Mouse (Mus musculus) myocyte (in vitro differentiated cells): ENCODE data around the gene Trpm1. TPM values are rescaled to one million over a fixed set of nuclear protein-coding genes. Genes with fewer than 3 reads are reported as not detected.
"Not testable (repeated sequence)": the region's sequence is repeated elsewhere in the genome, so short reads cannot be mapped to it uniquely, and the experiment has no call there.

Experiments used
- H3K27me3 ChIP-seq: one replicate; pipeline ENCODE4 v1.6.1; 2011; ENCODE audit not compliant: control insufficient read depth, insufficient read depth, insufficient read length
- H3K36me3 ChIP-seq: one replicate; pipeline ENCODE4 v1.6.1; 2011; ENCODE audit not compliant: control insufficient read depth, insufficient read depth
- H3K4me2 ChIP-seq: one replicate; pipeline ENCODE4 v1.6.1; 2011; ENCODE audit warnings: low read depth, control low read depth
- H3K4me3 ChIP-seq: one replicate; pipeline ENCODE4 v1.5.1; 2011; ENCODE audit warnings: mild to moderate bottlenecking, control low read depth, moderate library complexity
- H3K79me2 ChIP-seq: one replicate; pipeline ENCODE4 v1.6.1; 2011; ENCODE audit not compliant: control insufficient read depth, insufficient read depth
- H3ac ChIP-seq: one replicate; pipeline ENCODE4 v1.6.1; 2011; ENCODE audit not compliant: control insufficient read depth, insufficient read length
- CEBPB ChIP-seq: IDR thresholded peaks from 2 replicates; pipeline ENCODE4 v1.6.1; 2011; ENCODE audit warnings: mild to moderate bottlenecking, moderate library complexity; ENCODE audit not compliant: poor library complexity, insufficient read depth, severe bottlenecking
- E2F4 ChIP-seq: IDR thresholded peaks from one replicate; pipeline ENCODE4 v1.6.1; 2011; ENCODE audit warnings: mild to moderate bottlenecking, control low read depth, moderate library complexity; ENCODE audit not compliant: insufficient read depth
- MAX ChIP-seq: IDR thresholded peaks from one replicate; pipeline ENCODE4 v1.6.1; 2011; ENCODE audit warnings: low read depth, mild to moderate bottlenecking, control low read depth
- MYOD1 ChIP-seq, 3 experiments: IDR thresholded peaks; one replicate each; pipeline ENCODE4 v1.6.1; 2011; ENCODE audit warnings: control low read depth in 2 of 3, low read depth in 2 of 3, mild to moderate bottlenecking in 2 of 3, moderate library complexity in 1 of 3; ENCODE audit not compliant: insufficient read length in 2 of 3, control insufficient read depth in 1 of 3
- MYOG ChIP-seq, 3 experiments: IDR thresholded peaks; one replicate each; pipeline ENCODE4 v1.6.1; 2011; ENCODE audit warnings: control low read depth in 2 of 3, low read depth in 2 of 3, mild to moderate bottlenecking in 2 of 3; ENCODE audit not compliant: insufficient read length in 2 of 3, control insufficient read depth in 1 of 3, insufficient read depth in 1 of 3
- POLR2A ChIP-seq: IDR thresholded peaks from one replicate; pipeline ENCODE4 v1.6.1; 2011; ENCODE audit warnings: low read depth, mild to moderate bottlenecking, control low read depth, moderate library complexity; ENCODE audit not compliant: insufficient read length
- POLR2AphosphoS2 ChIP-seq: IDR thresholded peaks from one replicate; pipeline ENCODE4 v1.6.1; 2011; ENCODE audit warnings: low read depth, control low read depth; ENCODE audit not compliant: insufficient read length
- REST ChIP-seq: IDR thresholded peaks from one replicate; pipeline ENCODE4 v1.6.1; 2011; ENCODE audit warnings: mild to moderate bottlenecking, control low read depth, moderate library complexity; ENCODE audit not compliant: insufficient read depth, insufficient read length
- SRF ChIP-seq: IDR thresholded peaks from one replicate; pipeline ENCODE4 v1.6.1; 2011; ENCODE audit warnings: low read depth; ENCODE audit not compliant: control insufficient read depth, insufficient read length
- TCF12 ChIP-seq: IDR thresholded peaks from one replicate; pipeline ENCODE4 v1.6.1; 2011; ENCODE audit warnings: mild to moderate bottlenecking, control low read depth; ENCODE audit not compliant: poor library complexity, insufficient read depth, severe bottlenecking
- TCF3 ChIP-seq: IDR thresholded peaks from one replicate; pipeline ENCODE4 v1.6.1; 2011; ENCODE audit warnings: low read depth, control low read depth; ENCODE audit not compliant: insufficient read length
- USF1 ChIP-seq: IDR thresholded peaks from one replicate; pipeline ENCODE4 v1.6.1; 2011; ENCODE audit warnings: low read depth, mild to moderate bottlenecking, control low read depth, moderate library complexity
- polyA plus RNA-seq: library from polyadenylated mRNA; unstranded; fragments of >200 nt; fragmentation: generic; extraction: Trizol; gene quantifications from one replicate; pipeline ENCODE4 v1.2.1, GENCODE M21; 2012; ENCODE audit warnings: missing spikeins

Trpm1 gene
- 0.17 TPM for polyA plus RNA-seq

DNA sequence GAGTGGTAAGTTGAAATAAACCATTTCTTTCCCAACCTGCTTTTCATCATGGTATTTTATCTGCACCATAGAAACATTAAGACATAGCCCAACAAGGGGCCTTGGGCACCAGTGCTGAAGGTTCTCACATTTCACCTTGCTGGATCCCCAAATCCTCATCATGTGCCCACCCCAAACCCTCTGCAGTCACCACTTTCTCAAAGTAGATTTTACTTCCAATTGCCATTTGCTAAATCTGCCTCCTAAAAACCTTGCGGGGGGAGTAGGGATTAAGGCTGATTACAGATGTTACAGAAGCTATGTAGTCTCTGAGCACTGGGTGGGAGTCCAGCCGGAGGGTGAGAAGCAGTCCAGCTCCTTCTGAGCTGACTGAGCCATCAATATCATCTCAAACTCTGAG is at the start of gene Trpm1:
Gene Trpm1 (plus strand): TSS at position 301 of the 400 bp plus-strand sequence.
- no peak within 1 kb of the TSS for H3K4me3 ChIP-seq
- H3K27me3 ChIP-seq = no peaks in the 10 kb centered on the region
- H3K79me2 ChIP-seq = no peaks in the 10 kb centered on the region
- no peak for TF ChIP-seq MAX
- TF ChIP-seq POLR2A = no peak
- TF ChIP-seq E2F4 = no peak
- TF ChIP-seq POLR2AphosphoS2 = no peak
- no peak for TF ChIP-seq SRF
- no peak for TF ChIP-seq TCF12
- TF ChIP-seq MYOD1 (IDR thresholded peaks at IDR 0.05; ENCODE audit: control insufficient read depth in 1 of 3, insufficient read length in 2 of 3, low read depth in 2 of 3) = no peak
- TF ChIP-seq MYOG (IDR thresholded peaks at IDR 0.05; ENCODE audit: control insufficient read depth in 1 of 3, insufficient read depth in 1 of 3, insufficient read length in 2 of 3, low read depth in 2 of 3) = no peak
- TF ChIP-seq TCF3 = no peak
- no peak for TF ChIP-seq REST
- no peak for TF ChIP-seq USF1
- TF ChIP-seq CEBPB = no peak
- no peak within 1 kb of the TSS for H3K4me2 ChIP-seq
- H3ac ChIP-seq = no peak within 1 kb of the TSS
- H3K36me3 ChIP-seq = no peaks in the 10 kb centered on the region

DNA sequence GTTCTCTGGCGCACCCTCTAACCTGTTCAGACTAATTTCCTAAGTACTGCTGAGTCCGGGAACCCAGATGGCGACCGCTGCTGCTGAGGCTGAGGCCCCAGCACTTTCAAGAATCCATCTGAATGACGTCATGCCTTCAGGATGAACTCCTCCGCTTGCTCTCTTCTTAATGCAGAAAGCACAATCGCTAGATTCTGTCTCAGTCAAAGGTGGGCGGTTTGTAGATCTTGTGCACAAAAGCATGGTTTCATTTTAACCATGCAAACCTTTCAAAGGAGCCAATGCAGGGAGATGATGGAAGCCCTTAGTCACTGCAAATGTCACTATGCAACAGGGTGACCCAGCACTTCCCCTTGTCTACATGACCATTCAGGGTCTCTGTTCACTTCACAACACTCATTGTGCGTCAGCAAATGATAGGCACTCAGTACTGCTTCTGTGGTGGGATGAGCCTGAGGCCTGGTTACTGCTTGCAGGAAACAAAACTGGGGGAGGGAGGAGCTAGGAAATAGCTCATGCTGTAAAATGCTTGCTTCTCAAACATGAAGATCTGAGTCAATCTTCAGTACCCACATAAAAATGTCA is 31.4 kb upstream of the Trpm1 start:
- Histone ChIP-seq H3K4me2 (no peak overlapping the region), H3ac (no peak overlapping the region), H3K36me3 (no peaks in the 10 kb centered on the region), H3K27me3 (no peaks in the 10 kb centered on the region), H3K79me2 (no peaks in the 10 kb centered on the region), H3K4me3 (no peak overlapping the region)
- no peak for TF ChIP-seq TCF12
- TF ChIP-seq TCF3 = no peak
- no peak for TF ChIP-seq POLR2AphosphoS2
- no peak for TF ChIP-seq MAX
- no peak for TF ChIP-seq MYOD1 (IDR thresholded peaks at IDR 0.05; ENCODE audit: control insufficient read depth in 1 of 3, insufficient read length in 2 of 3, low read depth in 2 of 3)
- TF ChIP-seq CEBPB = no peak
- TF ChIP-seq E2F4 = no peak
- no peak for TF ChIP-seq REST
- no peak for TF ChIP-seq POLR2A
- no peak for TF ChIP-seq MYOG (IDR thresholded peaks at IDR 0.05; ENCODE audit: control insufficient read depth in 1 of 3, insufficient read depth in 1 of 3, insufficient read length in 2 of 3, low read depth in 2 of 3)
- TF ChIP-seq USF1 = no peak
- TF ChIP-seq SRF = no peak

GRCm38 (mm10) chr7:64123721-64124120 is 29.9 kb upstream of the Trpm1 start:
- no peaks in the 10 kb centered on the region for H3K79me2 ChIP-seq
- H3ac ChIP-seq = no peak overlapping the region
- H3K4me2 ChIP-seq = no peak overlapping the region
- no peak for TF ChIP-seq MYOD1 (IDR thresholded peaks at IDR 0.05; ENCODE audit: control insufficient read depth in 1 of 3, insufficient read length in 2 of 3, low read depth in 2 of 3)
- TF ChIP-seq MYOG (IDR thresholded peaks at IDR 0.05; ENCODE audit: control insufficient read depth in 1 of 3, insufficient read depth in 1 of 3, insufficient read length in 2 of 3, low read depth in 2 of 3) = no peak
- TF ChIP-seq POLR2AphosphoS2 = no peak
- TF ChIP-seq SRF = no peak
- no peak for TF ChIP-seq CEBPB
- no peak for TF ChIP-seq POLR2A
- no peak for TF ChIP-seq USF1
- TF ChIP-seq E2F4 = no peak
- TF ChIP-seq TCF3 = no peak
- no peaks in the 10 kb centered on the region for H3K27me3 ChIP-seq
- no peak overlapping the region for H3K4me3 ChIP-seq
- no peaks in the 10 kb centered on the region for H3K36me3 ChIP-seq

DNA sequence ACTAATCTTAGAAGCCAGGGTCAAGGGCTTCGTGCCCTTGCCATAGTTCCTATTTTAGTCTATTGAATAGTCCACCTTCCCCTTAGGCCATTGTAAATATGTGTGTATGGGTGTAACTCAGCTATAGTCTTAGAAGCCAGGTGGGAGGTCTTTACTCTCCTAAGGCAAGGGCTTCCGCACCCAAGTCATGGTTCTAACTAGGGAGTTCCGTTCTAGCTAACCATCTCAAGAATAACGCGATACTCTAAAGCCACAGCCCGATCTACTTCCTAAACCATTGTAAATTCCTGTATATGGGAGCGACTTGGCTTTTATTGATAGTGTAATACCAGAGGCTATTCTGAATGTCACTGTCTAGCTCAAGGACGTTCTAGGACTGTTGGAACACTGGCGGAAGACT is 27.6 kb upstream of the Trpm1 start:
- not testable (repeated sequence) for H3K27me3 ChIP-seq, H3K4me3 ChIP-seq, H3ac ChIP-seq, H3K36me3 ChIP-seq, H3K79me2 ChIP-seq, H3K4me2 ChIP-seq

GRCm38 (mm10) chr7:64139866-64140265 is 13.8 kb upstream of the Trpm1 start:
- Histone ChIP-seq H3ac (no peak overlapping the region), H3K4me2 (no peak overlapping the region), H3K79me2 (no peaks in the 10 kb centered on the region), H3K4me3 (no peak overlapping the region), H3K36me3 (no peaks in the 10 kb centered on the region), H3K27me3 (no peaks in the 10 kb centered on the region)
- TF ChIP-seq POLR2A (no peak), POLR2AphosphoS2 (no peak), SRF (no peak), MYOG (IDR thresholded peaks at IDR 0.05; ENCODE audit: control insufficient read depth in 1 of 3, insufficient read depth in 1 of 3, insufficient read length in 2 of 3, low read depth in 2 of 3) (no peak), MYOD1 (IDR thresholded peaks at IDR 0.05; ENCODE audit: control insufficient read depth in 1 of 3, insufficient read length in 2 of 3, low read depth in 2 of 3) (no peak), E2F4 (no peak), CEBPB (no peak), TCF12 (no peak)
